Mouse (Mus musculus) gastrocnemius, postnatal 36 days (tissue): Measurements from ENCODE around the gene Emc10. TPM values are rescaled to one million over a fixed set of nuclear protein-coding genes. Genes with fewer than 3 reads are reported as not detected.
A peak's percentile ranks its signal among the peaks of the same experiment; 100 is the strongest.

Experiments used
- DNase-seq, 2 experiments: peaks; one replicate each; pipeline ENCODE4 v3.0.0; 2022
- intact Hi-C: fragments of 180-260 bp; cut with DNase I; formaldehyde crosslinking; loops from one replicate; pipeline ENCODE4 v1.15.1; 2025
- long read RNA-seq, 2 experiments: library from polyadenylated mRNA; stranded (forward); transcript quantifications; one replicate each; pipeline ENCODE4 v2.0.0; 2021
- total RNA-seq, 2 experiments: library from RNA; stranded (reverse); gene quantifications; 2 replicates each; pipeline ENCODE4 v1.2.3; 2021

Gene Emc10
- total RNA-seq: 10 to 100 TPM; 42.4 to 43.5 TPM
- long read RNA-seq, experiment 1, transcript Emc10-202 (7 exons, 1,872 nt): major isoform, 65 of 97 reads
- long read RNA-seq, experiment 1, transcript Emc10-201 (8 exons, 1,662 nt): minor isoform, 10 of 97 reads
- long read RNA-seq, experiment 1, partial matches to known transcripts: 3 of 97 reads
- long read RNA-seq, experiment 1, other reads (novel, unspliced or antisense): 19 of 97 reads
- long read RNA-seq, experiment 2, transcript Emc10-201 (8 exons, 1,662 nt): minor isoform, 6 of 99 reads
- long read RNA-seq, experiment 2, transcript Emc10-202 (7 exons, 1,872 nt): major isoform, 68 of 99 reads
- long read RNA-seq, experiment 2, partial matches to known transcripts: 7 of 99 reads
- long read RNA-seq, experiment 2, other reads (novel, unspliced or antisense): 17 of 99 reads

GRCm38 (mm10) chr7:44495992-44496770, at the start of gene Emc10, which contains the start of gene Fam71e1:
Emc10 (minus strand) TSS chr7:44496529.
Fam71e1 (plus strand) TSS chr7:44496581.
- intact Hi-C loops: loop anchor here (5.0 kb wide), 1 partner anchor 56 kb away; the partner anchor contains the start of gene Nr1h2
- peak; percentile 94 to 95 for DNase-seq

GRCm38 (mm10) chr7:44543071-44543470, 46.7 kb upstream of the Emc10 start:
- no peak for DNase-seq
- intact Hi-C loops: no loop called here

- no peak for DNase-seq
- intact Hi-C loops: no loop called here
These were observed 46.2 kb upstream of the Emc10 start for GRCm38 (mm10) chr7:44542555-44542954.

GRCm38 (mm10) chr7:44538756-44539624, 42.7 kb upstream of the Emc10 start:
- intact Hi-C loops: no loop called here

GRCm38 (mm10) chr7:44537496-44537895, 41.2 kb upstream of the Emc10 start:
- DNase-seq: peak in 1 of 2 experiments; percentile 10
- intact Hi-C loops: no loop called here

More at GRCm38 (mm10) chr7:44538756-44539624, 42.7 kb upstream of the Emc10 start:
- DNase-seq: no peak

- DNase-seq: no peak
- intact Hi-C loops: no loop called here
These were observed 40.7 kb upstream of the Emc10 start for GRCm38 (mm10) chr7:44537009-44537408.

GRCm38 (mm10) chr7:44536590-44536968, 40.2 kb upstream of the Emc10 start:
- intact Hi-C loops: no loop called here
- no peak for DNase-seq

- no peak for DNase-seq
- intact Hi-C loops: no loop called here
These were observed 39.6 kb upstream of the Emc10 start for GRCm38 (mm10) chr7:44535657-44536589.

GRCm38 (mm10) chr7:44534656-44535441, 38.5 kb upstream of the Emc10 start:
- DNase-seq: no peak
- intact Hi-C loops: no loop called here

GRCm38 (mm10) chr7:44534242-44534641, 37.9 kb upstream of the Emc10 start:
- intact Hi-C loops: no loop called here
- no peak for DNase-seq

- intact Hi-C loops: no loop called here
- DNase-seq: no peak
These were observed 37.4 kb upstream of the Emc10 start for GRCm38 (mm10) chr7:44533746-44534045.

GRCm38 (mm10) chr7:44532918-44533745, 36.8 kb upstream of the Emc10 start:
- intact Hi-C loops: no loop called here
- no peak for DNase-seq

- intact Hi-C loops: no loop called here
- no peak for DNase-seq
These were observed 35.8 kb upstream of the Emc10 start, which contains the start of gene Spib for GRCm38 (mm10) chr7:44531946-44532732. Spib (minus strand) TSS chr7:44532071.

- intact Hi-C loops: no loop called here
- no peak for DNase-seq
These were observed 34.9 kb upstream of the Emc10 start for GRCm38 (mm10) chr7:44531207-44531606.

GRCm38 (mm10) chr7:44530507-44530906, 34.2 kb upstream of the Emc10 start:
- intact Hi-C loops: no loop called here
- no peak for DNase-seq

- no peak for DNase-seq
- intact Hi-C loops: no loop called here
These were observed 33.2 kb upstream of the Emc10 start for GRCm38 (mm10) chr7:44529518-44529917.
